Mouse (Mus musculus) embryonic fibroblast, embryonic 13.5 days (primary cell): ENCODE measurements around the gene Rpp21.

ENCODE experiments used
- CTCF ChIP-seq: IDR thresholded peaks from 2 replicates; pipeline ENCODE4 v1.5.1; 2011; ENCODE audit warnings: mild to moderate bottlenecking, control low read depth, low read length, moderate library complexity, borderline replicate concordance; ENCODE audit not compliant: insufficient read depth
- POLR2A ChIP-seq: IDR thresholded peaks from 2 replicates; pipeline ENCODE4 v1.6.1; 2011; ENCODE audit warnings: low read depth, mild to moderate bottlenecking, control low read depth, low read length, moderate library complexity

- TF ChIP-seq POLR2A (no peak), CTCF (no peak)
Measured at GRCm38 (mm10) chr17:36272643-36273366, 14.9 kb upstream of the Rpp21 start.
